Mouse (Mus musculus) 416B (cell line): ENCODE data around the gene Gosr2.
A peak's percentile ranks its signal among the peaks of the same experiment; 100 is the strongest.

ENCODE experiments used
- DNase-seq: peaks from one replicate; pipeline ENCODE4 v3.0.0; 2011; ENCODE audit warnings: low read depth

The Gosr2 gene

DNA sequence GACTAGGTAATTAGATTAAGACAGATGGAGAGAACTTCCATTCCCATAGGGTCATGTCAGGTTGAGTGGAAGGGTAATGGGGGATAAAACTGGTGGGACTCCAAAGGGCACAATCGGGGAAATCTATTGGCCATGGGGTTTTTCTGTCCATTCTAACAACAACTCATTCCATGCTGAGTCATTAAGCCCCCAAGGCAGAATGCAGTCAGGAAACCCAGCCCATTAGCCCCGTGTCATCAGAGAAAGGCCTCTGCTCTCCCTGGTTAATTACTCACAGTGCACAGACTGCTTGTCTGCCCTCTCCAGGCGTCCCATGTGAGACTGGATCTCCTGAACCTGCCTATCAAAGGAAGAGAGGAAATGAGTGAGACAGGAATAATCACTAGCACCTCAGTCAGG lies 8.7 kb downstream of the Gosr2 start:
- peak; percentile 68 for DNase-seq

DNA sequence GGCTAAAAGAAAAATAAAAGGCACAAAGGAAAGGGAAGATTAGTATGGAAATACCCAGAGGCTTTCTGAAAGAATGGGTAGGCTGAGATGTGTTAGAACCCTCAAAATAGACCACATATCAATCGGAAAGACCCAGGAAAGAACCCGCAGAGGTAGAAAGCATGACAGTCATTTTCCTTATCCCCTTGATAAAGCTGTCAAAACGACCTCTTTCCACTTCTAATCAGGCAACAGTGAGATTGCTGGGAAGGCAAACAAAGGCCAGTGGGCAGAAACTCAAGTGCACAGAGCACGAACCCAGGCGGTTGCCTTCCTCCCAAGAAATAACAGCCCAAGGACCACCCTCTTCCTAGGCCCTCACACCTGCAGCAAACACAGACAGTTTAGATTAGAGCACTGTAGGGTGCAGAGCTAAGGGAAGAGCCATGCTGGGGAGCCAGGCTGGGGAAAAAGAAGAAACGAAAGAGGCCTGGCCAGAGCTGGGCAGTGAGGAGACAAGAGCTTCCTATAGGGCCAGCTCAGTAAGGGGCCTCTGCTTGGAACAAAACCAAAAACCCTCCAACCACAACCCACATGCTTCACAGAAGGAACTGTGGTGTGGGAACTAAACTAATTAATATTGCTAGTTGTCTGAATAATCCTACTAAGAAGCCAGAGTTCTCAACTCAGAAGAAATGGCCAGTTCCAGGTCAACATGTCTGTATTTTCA lies 9.3 kb downstream of the Gosr2 start:
- peak; percentile 54 for DNase-seq

DNA sequence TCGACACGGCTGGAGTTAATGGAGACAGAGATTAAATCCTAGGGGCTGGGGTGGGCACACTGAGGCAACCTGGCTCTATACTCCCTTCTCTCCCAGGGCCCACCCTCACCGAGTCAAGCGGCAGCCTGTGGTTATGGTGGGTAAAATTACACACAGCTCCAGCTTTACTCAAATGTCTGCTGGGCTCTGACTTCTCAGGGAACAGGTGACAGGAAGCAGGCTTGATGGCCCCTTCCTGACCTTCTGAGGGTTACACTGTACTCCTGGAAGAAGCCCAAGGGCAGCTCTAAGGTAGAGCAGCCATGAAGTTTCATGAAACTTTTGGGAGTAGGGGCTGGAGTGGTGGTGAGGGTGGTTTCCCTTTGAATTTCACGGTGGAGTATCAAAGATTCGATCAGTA lies 11.0 kb downstream of the Gosr2 start:
- DNase-seq, result peak; percentile 62

DNA sequence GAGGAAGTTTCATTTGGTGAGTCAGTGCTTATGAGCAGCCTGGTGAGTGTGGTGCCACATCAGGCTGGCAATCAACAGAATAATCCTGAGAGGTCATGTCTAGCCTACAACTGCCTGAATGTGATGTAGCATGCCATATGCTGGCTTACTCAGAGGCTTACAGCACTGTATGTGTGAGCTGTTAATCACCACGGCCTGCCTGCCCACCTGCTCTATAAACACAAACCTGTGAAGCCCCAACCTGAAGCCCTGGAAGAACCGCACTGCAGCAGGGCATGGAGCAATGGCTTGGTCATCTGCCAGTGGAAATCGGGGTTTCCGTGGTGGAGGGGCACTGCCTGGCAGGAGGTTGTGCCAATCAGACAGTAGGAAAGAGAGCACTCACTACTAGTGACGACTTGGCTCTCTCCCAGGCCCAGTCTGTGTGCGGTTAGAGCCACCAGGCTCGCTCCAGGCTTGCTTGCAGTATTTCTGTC lies 12.4 kb downstream of the Gosr2 start:
- DNase-seq, result peak; percentile 89

DNA sequence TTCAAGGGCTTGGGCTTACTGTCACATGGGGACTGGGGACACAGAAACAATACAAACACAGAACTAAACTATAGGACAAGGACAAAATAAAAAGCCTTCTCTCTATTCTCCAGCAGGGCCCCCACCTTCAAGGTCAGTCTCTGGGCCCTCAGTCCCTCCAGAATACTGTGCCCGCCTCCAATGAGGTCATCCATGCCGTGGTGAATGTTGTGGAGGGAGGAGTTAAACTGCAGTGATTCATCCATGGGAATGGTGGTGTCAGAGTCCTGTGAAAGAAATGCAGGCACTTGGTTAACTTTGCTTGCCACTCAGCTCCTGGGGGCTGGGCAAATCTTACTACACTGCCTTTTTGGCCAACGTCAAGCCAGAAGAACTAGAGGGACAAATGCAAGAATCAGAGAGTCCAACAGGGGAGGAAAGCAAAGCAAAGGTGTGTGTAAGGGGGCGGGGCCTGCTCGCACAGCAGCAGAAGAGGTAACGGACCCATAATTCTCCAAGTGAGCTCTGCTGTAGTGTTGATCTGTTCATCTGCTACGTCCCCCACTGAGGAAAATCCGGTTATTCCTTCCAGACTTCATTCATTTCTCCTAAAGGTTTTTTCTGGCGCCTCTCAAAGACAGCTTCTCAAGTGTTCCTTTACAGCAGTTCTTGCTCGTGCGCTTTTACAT lies 13.9 kb downstream of the Gosr2 start:
- peak; percentile 52 for DNase-seq

DNA sequence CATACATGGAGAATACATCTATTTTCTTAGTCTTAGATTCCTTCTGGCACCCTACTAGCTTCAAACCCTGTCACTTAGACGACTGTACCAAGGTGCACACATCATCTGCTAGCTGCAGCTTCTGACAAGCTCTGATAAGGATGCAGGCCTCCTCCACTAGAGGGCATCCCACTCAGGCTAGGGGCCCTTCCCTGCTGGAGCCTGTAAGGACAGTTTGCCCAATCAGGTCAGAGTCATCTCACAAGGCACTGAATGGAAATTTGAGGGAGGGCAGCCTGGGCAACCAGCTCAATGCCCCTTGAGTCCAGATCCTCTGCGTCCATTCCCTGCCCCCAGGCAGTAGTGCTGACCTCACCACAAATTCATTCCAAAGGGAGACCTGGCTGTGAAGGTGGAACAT lies 20.7 kb downstream of the Gosr2 start:
- peak; percentile 57 for DNase-seq

DNA sequence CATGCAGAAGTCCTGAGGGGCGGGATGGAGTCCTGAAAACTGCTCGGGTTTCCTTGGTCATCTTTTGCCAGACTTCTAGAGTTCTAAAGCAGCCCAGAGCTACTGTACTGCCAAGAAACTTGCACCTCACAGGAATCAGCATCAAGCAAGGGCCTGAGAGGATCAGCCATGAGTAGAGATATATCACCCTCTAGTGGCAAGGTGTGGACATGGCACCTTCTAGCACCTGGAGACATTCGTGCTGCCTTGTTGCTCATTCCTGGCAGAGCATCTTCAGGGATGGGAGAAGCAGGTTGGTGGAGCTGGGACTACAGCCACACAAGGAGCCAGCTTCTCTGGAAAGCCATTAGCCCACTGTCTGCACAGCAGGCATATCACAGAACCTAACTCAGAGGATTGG lies 22.1 kb downstream of the Gosr2 start:
- DNase-seq, result peak; percentile 54

DNA sequence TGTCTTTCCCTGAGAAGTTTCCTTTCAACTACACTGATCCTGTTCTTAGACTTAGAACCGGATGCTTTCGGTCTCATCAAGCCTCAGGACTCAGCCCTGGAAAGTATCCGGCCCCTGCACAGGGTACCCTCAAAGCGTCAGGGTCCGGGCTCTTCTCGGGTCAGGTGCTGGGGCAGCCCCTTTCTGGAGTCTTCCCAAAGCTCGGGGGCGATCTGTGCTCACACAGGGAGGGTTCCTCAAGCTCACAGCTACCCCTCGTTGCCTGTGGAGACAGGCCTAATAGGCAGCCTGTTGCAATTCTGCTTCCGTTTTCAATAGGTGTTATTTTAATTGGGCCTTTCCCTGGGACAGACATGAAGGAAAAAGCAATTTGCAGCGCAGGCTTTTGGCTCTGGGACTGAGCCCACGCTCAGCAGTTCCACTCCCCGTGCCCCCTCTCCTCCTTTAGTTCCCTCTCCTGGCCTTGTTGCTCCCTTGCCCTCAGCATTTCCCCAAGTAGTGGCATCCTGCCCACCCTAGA lies 30.7 kb downstream of the Gosr2 start:
- no peak for DNase-seq

DNA sequence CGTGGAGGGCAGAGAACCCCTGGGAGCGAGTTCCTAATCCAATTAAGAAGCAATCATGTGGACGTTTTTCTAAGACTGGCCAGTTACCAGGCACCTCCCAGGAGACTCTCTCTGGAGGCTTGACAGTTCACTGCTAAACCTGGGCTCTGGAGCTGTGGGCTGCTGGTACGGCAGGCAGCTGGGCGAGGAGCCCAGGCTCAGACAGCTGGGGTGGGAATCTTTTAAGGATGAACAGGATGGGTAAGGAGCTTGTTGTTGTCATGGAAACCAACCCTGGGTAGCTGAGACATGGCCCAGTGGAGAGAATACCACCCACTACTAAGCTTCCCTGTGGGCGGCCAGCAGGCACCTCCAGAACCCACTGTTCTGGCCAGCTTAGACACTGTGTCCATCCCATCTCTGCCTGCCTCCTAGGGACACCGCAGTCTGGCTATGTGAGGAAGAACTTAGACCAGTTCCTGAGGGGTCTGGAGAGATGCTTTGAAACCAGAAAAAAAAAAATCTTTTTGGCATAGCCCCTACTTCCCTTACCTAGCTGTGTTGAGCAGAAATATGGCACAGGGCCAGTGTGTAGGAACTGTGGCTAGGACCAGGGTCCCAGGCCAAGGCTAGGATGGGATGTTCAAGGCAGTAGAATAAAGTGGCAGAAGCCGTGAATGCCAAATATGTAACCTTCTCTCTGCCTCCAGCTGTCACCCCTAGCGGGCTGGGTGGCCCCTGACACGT lies 31.4 kb downstream of the Gosr2 start:
- DNase-seq, result no peak

DNA sequence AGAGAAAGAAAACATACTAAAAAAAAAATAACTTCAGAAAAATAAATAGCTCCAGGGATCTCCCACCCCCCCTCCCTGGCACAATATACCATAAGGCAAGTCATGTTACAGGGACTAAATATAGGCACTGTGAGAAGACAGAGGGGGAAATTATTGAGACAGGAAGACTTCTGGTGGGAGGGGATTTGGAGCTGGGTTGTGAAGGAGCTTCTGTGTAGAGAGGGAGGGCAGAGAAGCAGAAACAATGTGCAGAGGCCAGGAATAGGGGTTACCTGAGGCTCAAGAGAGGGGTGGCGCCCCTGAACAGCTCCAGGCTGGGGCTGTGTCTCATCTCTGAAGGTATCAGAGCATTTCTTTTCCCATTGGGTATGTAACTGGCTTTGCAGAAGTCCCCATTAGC lies 32.0 kb downstream of the Gosr2 start:
- no peak for DNase-seq

DNA sequence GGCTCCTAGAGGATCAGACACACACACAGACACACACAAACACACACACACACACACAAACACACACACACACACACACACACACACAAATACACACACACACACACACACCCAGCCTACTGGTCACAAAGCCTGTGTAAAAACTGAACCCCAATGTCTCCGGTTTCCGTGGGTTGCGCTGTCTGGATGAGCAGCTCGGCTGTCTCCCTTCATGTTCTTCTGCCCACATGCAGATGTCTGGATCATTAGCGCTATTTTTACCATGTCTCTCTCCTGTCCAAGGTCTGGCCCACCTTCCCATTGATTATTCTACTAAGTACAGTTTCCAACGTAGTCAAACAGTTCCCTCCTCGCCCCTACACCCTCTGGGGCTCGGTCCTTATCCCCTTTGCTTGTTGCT lies 34.6 kb downstream of the Gosr2 start:
- DNase-seq, result no peak

DNA sequence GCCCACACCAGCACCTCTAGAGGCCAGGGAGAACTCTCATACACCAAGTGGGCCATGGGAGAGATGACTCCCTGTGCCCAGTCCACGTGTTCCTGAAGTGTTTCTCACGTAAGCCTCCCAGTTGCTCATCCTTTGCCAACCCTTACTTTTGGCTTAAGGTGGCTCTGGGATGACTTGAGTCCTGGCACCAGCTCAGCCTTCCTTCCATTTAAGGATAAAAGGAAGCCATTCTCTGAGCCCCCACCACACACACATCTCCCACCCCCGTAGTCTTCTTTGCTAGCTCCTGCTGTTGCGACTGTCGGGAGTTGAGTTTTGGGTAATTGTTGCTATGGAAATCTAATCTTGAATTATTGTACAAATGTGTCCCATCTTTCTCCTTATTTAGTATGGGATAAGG lies 35.2 kb downstream of the Gosr2 start:
- DNase-seq, result no peak

DNA sequence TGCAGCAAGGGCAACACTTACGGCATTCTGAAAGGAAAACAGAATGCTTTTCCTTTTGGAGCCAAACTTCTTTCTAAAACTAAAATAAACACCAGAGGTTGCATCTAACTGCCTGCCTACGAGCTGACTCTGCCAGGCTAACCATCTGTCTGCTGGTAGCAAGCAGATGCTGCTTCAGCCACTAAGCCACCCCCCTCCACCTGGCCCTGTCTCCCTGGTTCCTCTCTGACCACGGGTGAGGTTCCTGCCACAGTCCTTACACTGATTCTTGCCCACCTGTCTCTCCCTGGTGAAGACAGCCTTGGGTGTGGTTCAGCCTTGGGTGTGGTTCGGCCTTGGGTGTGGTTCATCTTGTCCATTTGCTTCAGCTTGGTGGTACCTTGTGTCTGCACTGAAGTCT lies 35.8 kb downstream of the Gosr2 start:
- DNase-seq, result no peak

DNA sequence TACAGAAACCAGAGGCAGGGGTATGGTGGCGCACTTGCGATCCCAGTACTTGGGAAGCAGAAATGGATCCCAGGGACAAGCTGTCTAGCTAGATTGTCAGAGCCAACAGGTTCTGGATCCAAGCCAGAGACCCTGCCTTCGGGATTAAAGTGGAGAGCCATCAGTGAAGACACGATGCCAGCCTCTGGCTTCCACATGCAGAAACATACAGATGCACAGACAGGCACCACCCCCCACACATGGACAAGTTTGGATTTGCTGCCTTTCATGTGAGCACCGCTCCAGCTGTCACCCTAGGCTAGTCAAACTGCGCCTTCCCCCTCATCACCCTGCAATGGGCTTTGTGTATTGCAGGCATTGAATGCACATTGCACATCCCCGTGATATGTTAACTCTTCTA lies 39.5 kb downstream of the Gosr2 start:
- no peak for DNase-seq

DNA sequence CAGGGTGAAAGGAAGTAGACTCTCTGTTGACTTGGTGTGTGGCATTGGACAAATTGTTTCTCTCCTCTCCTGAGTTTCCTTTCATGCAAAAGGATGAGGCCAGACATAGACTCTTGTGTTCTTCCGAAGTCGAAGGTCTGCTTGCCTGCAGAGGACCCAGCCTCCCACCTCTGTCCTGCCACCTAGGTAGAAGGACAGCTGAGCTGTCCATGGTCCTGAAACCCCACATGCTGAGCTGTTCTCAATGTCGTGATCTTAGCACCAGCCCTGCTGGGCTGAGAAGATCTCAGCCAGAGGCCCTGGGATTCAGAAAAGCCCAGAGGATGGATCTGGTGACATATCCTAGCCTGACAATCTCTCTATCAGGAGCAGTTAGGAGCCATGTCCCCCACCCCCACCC lies 41.2 kb downstream of the Gosr2 start:
- peak; percentile 53 for DNase-seq

DNA sequence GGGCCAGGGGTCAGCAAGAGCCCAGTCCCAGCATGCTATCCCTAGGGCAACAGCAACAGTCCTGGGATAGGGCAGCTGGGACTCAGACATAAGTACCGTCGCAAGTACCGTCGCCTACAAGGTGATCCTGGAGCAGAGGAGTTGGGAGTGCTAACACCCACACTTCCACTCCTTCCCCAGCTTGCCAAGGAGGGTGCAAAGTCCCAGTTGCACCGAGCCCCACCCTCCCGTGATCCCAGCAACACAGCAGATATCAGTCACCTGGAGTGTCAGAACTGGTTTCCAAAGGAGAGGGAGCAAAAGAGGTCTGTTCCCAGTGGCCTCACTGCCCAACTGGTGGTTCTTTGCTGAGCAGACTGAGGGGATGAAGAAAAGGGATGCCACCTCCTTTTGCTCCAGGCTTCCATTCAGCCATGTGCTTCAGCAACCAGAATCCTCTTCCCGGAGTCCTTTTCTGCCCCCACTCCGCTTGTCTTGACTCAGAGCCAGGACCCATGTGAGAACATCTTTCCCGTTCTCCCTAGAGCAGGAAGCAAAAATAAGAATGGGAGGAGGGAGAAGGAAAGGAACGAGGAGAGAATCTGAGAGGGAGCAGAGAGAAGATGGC lies 44.2 kb downstream of the Gosr2 start:
- no peak for DNase-seq

DNA sequence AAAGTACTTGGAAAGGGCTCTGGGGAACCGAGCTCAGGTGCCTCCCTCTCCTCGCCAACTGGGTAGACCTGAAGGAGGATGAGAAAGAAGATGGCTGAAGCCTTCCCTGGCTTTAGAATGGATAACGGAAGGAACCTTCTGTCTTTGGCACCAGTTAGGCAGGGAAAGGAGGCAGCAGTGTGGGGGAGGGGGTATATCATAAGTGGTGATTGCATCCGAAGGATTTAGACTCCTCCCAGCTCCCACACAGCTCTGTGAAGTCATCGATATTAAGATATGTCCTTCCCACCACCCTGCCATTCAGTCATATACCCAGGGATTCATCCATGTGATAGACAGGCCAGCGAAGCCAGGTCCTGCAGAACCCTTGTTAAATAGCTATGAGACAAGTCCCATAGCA lies 46.3 kb downstream of the Gosr2 start:
- no peak for DNase-seq

DNA sequence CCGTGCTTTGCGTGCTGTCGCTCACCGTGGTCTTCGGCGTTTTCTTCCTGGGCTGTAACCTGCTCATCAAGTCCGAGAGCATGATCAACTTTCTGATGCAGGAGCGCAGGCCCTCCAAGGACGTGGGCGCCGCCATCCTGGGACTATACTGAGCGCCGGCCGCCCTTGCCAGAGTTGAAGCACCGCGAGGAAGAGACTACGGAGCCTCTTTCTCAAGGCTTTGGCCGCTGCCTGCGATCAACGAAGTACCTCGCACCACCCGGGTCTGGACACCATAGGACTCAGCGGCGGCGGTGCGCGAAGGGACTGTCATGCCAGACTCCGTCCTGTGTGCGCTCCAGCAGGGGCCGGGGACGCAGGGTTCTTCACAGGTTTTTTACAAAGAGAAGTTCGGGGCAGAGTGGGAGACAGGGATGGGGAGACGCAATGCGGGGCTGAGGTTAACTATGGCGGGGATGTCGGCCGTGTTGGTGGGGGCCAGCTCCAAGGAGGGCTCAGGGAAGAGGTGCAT lies 47.7 kb downstream of the Gosr2 start:
- DNase-seq, result no peak

DNA sequence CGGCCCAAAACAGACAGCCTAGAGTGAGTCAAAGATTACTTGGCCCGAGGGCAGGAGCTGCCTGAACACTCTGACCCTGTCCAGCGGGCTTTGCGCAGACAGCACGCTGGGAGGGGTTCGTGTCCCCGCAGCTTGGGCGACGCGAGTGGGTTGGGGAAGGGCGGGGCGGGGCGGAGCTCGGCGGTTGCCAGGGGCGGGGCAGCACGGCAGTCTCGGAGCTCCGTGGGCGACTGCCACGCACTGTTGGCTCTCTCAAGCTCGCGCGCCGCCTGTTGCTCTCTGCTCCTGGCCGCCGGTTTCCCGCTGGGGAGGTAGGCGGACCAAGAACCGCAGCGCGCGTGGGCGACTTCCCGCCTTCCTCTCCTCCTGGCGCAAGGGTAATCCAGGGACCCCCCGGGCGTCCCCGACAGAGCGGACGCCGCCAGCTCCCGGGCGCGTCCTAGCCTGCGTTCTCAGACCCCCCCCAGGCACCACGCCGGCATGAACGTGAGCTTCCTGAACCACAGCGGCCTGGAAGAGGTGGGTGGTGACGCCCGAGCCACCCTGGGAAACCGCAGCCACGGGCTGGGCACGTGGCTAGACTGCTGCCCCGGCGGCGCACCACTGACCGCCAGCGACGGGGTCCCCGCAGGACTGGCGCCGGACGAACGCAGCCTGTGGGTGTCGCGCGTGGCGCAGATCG lies 48.3 kb downstream of the Gosr2 start, which contains the start of gene Rprml:
TSS of gene Rprml (plus strand) at position 270 of the 682 bp plus-strand sequence.
- no peak for DNase-seq

DNA sequence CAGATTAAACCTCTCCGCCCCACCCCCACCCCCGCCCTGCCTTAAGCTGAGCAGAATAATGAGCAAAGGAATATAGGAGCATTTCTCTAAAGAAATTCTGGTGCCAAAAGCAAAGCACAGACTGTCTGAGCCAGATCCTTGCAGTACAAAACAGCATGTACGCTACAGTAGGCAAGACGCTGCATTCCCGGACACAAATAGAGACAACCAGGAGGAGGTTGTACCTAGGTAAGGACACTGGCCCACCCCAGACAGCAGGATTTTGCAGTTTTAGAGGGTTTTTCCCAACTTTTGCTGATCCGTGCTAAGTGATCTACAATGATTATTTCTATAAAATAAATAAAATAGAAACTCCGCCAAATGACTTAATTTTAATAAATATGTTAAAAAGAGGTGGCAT lies 49.0 kb downstream of the Gosr2 start:
- DNase-seq, result no peak

DNA sequence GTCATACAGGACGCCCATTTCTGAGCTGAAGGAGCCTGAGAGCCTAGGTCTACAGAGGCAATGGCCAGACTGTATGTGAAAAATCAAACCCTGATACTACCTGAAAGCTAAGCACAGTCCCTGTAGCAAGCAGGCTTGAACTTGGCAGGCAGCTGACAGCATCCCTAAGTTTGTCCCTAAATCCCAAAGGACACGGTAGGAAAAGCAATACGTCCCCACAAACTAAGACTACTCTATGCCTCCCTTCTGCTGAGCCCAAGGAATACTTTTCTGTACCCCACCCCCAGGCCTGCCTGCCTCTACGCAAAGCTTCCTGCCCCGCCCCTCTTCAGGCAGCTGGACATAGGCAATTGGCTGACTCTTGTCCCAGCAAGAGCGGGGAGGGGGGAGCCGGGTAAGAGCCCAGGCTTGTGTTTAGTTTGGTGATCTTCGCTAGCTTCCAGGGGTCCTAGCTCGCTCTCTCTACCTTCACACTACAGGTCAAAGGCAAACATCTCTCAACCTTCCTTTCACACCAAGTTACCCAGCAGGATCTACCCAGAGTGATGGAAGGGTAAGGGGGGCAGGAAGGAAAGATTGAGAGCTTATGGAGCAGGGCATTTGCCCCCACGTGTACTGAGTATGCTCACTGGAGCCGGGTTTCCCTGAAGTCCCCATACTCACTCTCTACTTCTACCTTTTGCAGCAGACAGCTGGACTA lies 49.6 kb downstream of the Gosr2 start:
- no peak for DNase-seq
